ENCODE assay signal across 24 mouse cellular contexts in the genomic region with DNA sequence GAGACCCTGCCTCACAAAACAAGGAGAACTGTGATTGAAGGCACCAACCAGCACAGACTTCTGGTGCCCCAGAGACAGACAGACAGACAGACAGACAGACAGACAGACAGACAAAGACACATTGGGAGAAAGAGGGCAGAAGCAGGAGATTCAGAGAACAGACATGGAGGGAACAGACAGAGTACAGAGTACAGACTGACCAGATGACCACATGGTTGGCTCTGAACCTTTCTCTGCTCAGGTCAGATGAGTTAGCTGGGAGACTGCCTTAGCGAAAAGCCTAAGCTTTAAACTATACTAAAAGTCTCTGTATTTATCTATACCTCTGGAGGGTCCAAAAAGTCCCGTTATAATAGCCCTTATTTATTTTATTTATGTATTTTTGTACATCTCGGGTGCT.
"Had no signal": no experiment of that assay in that cellular context is flagged by ENCODE, and none has a peak within 500 bp of the region (broad histone marks: within the 10 kb centered on the region; RNA-seq: fewer than 3 reads in every experiment).

No protein-coding gene starts in this region.

- H3K4me3 ChIP-seq: gastrocnemius, adult 2 months; heart, embryonic 10.5 days; heart, embryonic 12.5 days; hindbrain, embryonic 10.5 days; hindbrain, embryonic 12.5 days; intestine, embryonic 15.5 days; limb, embryonic 13.5 days; limb, embryonic 15.5 days had no signal

- H3K27me3 ChIP-seq: heart, embryonic 12.5 days; hindbrain, embryonic 12.5 days; intestine, embryonic 15.5 days; limb, embryonic 13.5 days; limb, embryonic 15.5 days had no signal

- H3K27ac ChIP-seq: gastrocnemius, adult 2 months; heart, embryonic 10.5 days; hindbrain, embryonic 10.5 days; hindbrain, embryonic 12.5 days; hindbrain, embryonic 14.5 days; intestine, embryonic 15.5 days; limb, embryonic 13.5 days; limb, embryonic 15.5 days; liver, embryonic 14.5 days had no signal

- H3K9me3 ChIP-seq: heart, embryonic 10.5 days; heart, embryonic 12.5 days; hindbrain, embryonic 10.5 days; hindbrain, embryonic 12.5 days; intestine, embryonic 15.5 days; limb, embryonic 15.5 days had no signal

- H3K9ac ChIP-seq: heart, embryonic 12.5 days; hindbrain, embryonic 12.5 days; hindbrain, embryonic 14.5 days; intestine, embryonic 15.5 days; limb, embryonic 13.5 days; limb, embryonic 15.5 days; liver, embryonic 14.5 days had no signal

- H3K36me3 ChIP-seq: heart, embryonic 10.5 days; heart, embryonic 12.5 days; hindbrain, embryonic 10.5 days; hindbrain, embryonic 12.5 days; intestine, embryonic 15.5 days; limb, embryonic 13.5 days; limb, embryonic 15.5 days had no signal

- H3K4me2 ChIP-seq: heart, embryonic 12.5 days; hindbrain, embryonic 12.5 days; hindbrain, embryonic 14.5 days; intestine, embryonic 15.5 days; limb, embryonic 13.5 days; limb, embryonic 15.5 days had no signal

- H3K4me1 ChIP-seq: heart, embryonic 10.5 days; heart, embryonic 12.5 days; intestine, embryonic 15.5 days; limb, embryonic 15.5 days had no signal

- ATAC-seq: forebrain, embryonic 16.5 days; hindbrain, embryonic 16.5 days; inflammation-experienced regulatory T-cells, adult 6 months; intestine, embryonic 15.5 days had no signal

- DNase-seq: gastrocnemius, adult 2 months; gastrocnemius, postnatal 10 days; gastrocnemius, postnatal 25 days; heart, adult 18-20 months; heart, postnatal 10 days; heart, postnatal 4 days; kidney, adult 11 months; kidney, postnatal 10 days; kidney, postnatal 25 days; layer of hippocampus, adult 9-11 months; layer of hippocampus, postnatal 36 days; left cerebral cortex, postnatal 4 days had no signal
